Mouse (Mus musculus) kidney, postnatal 0 days (tissue): ENCODE data around the gene Hmx2. TPM values are rescaled to one million over a fixed set of nuclear protein-coding genes. Genes with fewer than 3 reads are reported as not detected.
A peak's percentile ranks its signal among the peaks of the same experiment; 100 is the strongest.

Experiments used
- ATAC-seq: fragments of 200-750 bp; cut with Nextera tagmentation; replicated peaks from 2 replicates; pipeline ENCODE4 v1.8.0; 2017; ENCODE audit warnings: low read depth, moderate number of reproducible peaks, moderate TSS enrichment, moderate library complexity; ENCODE audit not compliant: low FRiP score
- DNase-seq: peaks from one replicate; pipeline ENCODE4 v3.0.0-alpha.2; 2016; ENCODE audit warnings: low spot score
- H3K27ac ChIP-seq: fragments of 300-500 bp; sonication (generic); 2 replicates; pipeline ENCODE4 v1.5.1; 2014; ENCODE audit warnings: mild to moderate bottlenecking
- H3K27me3 ChIP-seq: fragments of 300-500 bp; sonication (generic); 2 replicates; pipeline ENCODE4 v1.6.1; 2014; ENCODE audit warnings: low read length, mixed read lengths; ENCODE audit not compliant: insufficient read depth
- H3K36me3 ChIP-seq: fragments of 300-500 bp; sonication (generic); 2 replicates; pipeline ENCODE4 v1.6.1; 2014; ENCODE audit warnings: low read length, mixed read lengths; ENCODE audit not compliant: insufficient read depth
- H3K4me1 ChIP-seq: fragments of 300-500 bp; sonication (generic); replicated peaks from 2 replicates; pipeline ENCODE4 v1.6.1; 2014; ENCODE audit warnings: antibody characterized with exemption, low read length, mixed read lengths; ENCODE audit not compliant: insufficient read depth
- H3K4me2 ChIP-seq: fragments of 300-500 bp; sonication (generic); 2 replicates; pipeline ENCODE4 v1.6.1; 2014; ENCODE audit warnings: mild to moderate bottlenecking, low read length, moderate library complexity, mixed read lengths
- H3K4me3 ChIP-seq: fragments of 300-500 bp; sonication (generic); replicated peaks from 2 replicates; pipeline ENCODE4 v1.5.1; 2014; ENCODE audit warnings: low read depth, low read length
- H3K9ac ChIP-seq: fragments of 300-500 bp; sonication (generic); 2 replicates; pipeline ENCODE4 v1.6.1; 2014; ENCODE audit warnings: low read depth, low read length
- H3K9me3 ChIP-seq: fragments of 300-500 bp; sonication (generic); replicated peaks from 2 replicates; pipeline ENCODE4 v1.6.1; 2016; ENCODE audit warnings: low read length, inconsistent platforms, mixed read lengths
- CTCF ChIP-seq: IDR thresholded peaks from 2 replicates; pipeline ENCODE4 v1.5.1; 2016; ENCODE audit warnings: antibody characterized with exemption, low read depth, mild to moderate bottlenecking, moderate library complexity
- WGBS: fragments of 180-500 bp; shearing (Covaris S2); extraction: QIAGEN DNeasy Blood & Tissue Kit; methylation state at CpG from one replicate; pipeline ENCODE4 v1.1.7; 2014; 5-methylcytosine and 5-hydroxymethylcytosine counted together
- polyA plus RNA-seq: library from polyadenylated mRNA; unstranded; fragments of >200 nt; fragmentation: Nextera tagmentation; extraction: Ambion mirVana; gene quantifications from 2 replicates; pipeline ENCODE4 v1.2.1, GENCODE M21; 2015

Gene Hmx2
- polyA plus RNA-seq, 1 experiment from 2014 or later = 4.8 TPM

DNA sequence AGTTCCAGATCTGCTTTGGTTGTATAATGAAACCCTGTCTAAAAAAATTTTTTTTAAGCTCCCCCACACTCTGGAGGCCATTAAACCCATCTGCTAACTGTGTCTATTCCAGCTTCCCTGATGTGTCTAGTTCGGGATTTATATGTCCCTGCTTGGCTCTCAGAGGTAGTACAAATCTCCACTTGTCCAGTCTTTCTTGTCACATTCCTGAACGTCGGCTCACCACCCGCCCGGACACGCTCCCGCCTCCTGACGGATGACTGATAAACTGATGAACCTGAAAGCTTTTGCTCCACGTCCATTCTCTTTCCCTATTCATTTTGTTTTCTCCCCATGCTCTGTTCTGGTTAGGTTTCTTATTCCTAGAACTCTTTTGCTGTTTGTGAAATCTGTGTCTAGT is 33.6 kb downstream of the Hmx2 start:
- Histone ChIP-seq H3K4me3 (no peak overlapping the region), H3K4me1 (no peaks in the 10 kb centered on the region), H3K27ac (no peak overlapping the region), H3K9me3 (no peaks in the 10 kb centered on the region), H3K4me2 (no peak overlapping the region), H3K27me3 (no peaks in the 10 kb centered on the region), H3K36me3 (no peaks in the 10 kb centered on the region), H3K9ac (no peak overlapping the region)
- WGBS = 15% methylated on average over 9 of the region's 9 CpGs
- no peak for ATAC-seq
- DNase-seq = no peak
- no peak for TF ChIP-seq CTCF

DNA sequence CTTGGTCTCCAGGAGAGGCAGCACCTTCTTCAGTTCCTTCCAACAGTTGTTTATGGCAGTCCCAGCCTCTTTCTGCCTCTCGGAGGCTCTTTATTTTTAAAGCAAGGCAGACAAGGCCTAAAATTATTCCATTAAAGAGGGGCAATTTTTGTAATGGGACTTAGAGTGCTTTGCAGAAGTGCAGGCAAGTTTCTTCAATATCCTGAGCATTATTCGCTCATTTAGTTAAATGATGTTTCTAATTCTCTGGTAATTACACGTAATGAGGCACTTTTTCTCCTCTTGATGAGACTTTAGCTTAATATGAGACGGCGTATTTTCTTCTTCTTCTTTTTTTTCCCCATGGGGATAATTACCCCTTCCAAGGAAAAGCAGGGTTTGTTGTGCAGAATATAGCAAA is 37.0 kb downstream of the Hmx2 start:
- Histone ChIP-seq H3K9me3 (no peaks in the 10 kb centered on the region), H3K9ac (no peak overlapping the region), H3K27me3 (no peaks in the 10 kb centered on the region), H3K4me1 (no peaks in the 10 kb centered on the region), H3K36me3 (no peaks in the 10 kb centered on the region), H3K4me3 (no peak overlapping the region), H3K27ac (no peak overlapping the region), H3K4me2 (no peak overlapping the region)
- ATAC-seq (no peak), DNase-seq (no peak)
- no peak for TF ChIP-seq CTCF
- 85% methylated on average over 5 of the region's 5 CpGs for WGBS

GRCm38 (mm10) chr7:131597779-131598482 is 49.4 kb downstream of the Hmx2 start:
- Histone ChIP-seq H3K9ac (no peak overlapping the region), H3K4me1 (no peaks in the 10 kb centered on the region), H3K4me3 (no peak overlapping the region), H3K27me3 (no peaks in the 10 kb centered on the region), H3K36me3 (no peaks in the 10 kb centered on the region), H3K4me2 (no peak overlapping the region), H3K9me3 (no peaks in the 10 kb centered on the region), H3K27ac (no peak overlapping the region)
- DNase-seq (no peak), ATAC-seq (no peak)
- 17% methylated on average over 12 of the region's 12 CpGs for WGBS
- TF ChIP-seq CTCF = no peak

GRCm38 (mm10) chr7:131598483-131598824 is 49.9 kb downstream of the Hmx2 start:
- 6% methylated on average over 5 of the region's 5 CpGs for WGBS
- peak; percentile 44 for DNase-seq
- H3K27me3 ChIP-seq = no peaks in the 10 kb centered on the region

DNA sequence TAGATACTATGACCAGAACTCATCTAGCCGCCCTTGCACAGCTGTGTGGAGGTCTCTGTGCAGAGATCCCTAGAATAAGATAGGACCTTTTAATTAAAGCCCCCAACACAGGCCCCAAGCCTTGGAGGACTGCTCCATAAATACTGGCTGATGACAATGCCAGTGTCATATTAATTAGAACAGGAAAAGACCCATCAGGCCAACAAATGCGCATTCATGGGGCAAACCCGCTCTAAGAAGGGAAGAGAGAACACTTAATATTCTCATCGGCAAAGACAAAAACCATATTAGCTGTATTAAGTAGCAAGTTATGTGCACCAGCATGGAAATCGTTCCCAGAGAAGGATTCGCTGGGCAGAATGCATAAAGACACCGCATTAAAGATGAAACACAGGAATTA is 53.5 kb downstream of the Hmx2 start:
- Histone ChIP-seq H3K9me3 (no peaks in the 10 kb centered on the region), H3K4me3 (no peak overlapping the region), H3K4me2 (no peak overlapping the region), H3K4me1 (no peaks in the 10 kb centered on the region), H3K27ac (no peak overlapping the region), H3K9ac (no peak overlapping the region), H3K27me3 (no peaks in the 10 kb centered on the region), H3K36me3 (no peaks in the 10 kb centered on the region)
- 68% methylated on average over 7 of the region's 7 CpGs for WGBS
- ATAC-seq (no peak), DNase-seq (no peak)
- no peak for TF ChIP-seq CTCF

More at GRCm38 (mm10) chr7:131598483-131598824, 49.9 kb downstream of the Hmx2 start:
- no peaks in the 10 kb centered on the region for H3K4me1 ChIP-seq
- H3K4me2 ChIP-seq = no peak overlapping the region
- no peak overlapping the region for H3K4me3 ChIP-seq
- ATAC-seq = no peak
- peak; percentile 67 for TF ChIP-seq CTCF
- H3K36me3 ChIP-seq = no peaks in the 10 kb centered on the region
- no peak overlapping the region for H3K9ac ChIP-seq
- no peak overlapping the region for H3K27ac ChIP-seq
- no peaks in the 10 kb centered on the region for H3K9me3 ChIP-seq

DNA sequence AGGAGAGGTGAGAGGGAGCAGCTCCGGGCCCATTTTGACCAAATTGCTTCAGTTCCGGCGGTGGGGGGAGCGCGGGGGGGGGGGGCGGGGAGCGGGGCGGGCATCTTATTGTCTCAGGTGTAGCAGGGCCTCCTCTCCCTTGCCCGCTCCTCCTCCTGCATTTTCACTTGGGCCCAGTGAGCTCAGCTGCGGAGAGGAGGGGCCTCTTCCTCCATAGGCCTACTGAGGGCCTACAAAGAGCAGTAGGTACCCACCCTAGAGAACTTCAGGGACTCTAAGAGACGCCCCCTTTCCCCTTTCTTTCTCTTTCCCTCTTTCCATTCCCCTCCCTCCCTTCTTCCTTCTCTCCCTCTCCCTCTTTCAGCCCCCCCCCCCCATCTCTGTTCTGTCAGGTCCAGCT is 54.6 kb downstream of the Hmx2 start:
- Histone ChIP-seq H3K4me2 (no peak overlapping the region), H3K9ac (no peak overlapping the region), H3K4me3 (no peak overlapping the region), H3K9me3 (no peaks in the 10 kb centered on the region), H3K27me3 (no peaks in the 10 kb centered on the region), H3K36me3 (no peaks in the 10 kb centered on the region), H3K27ac (no peak overlapping the region), H3K4me1 (no peaks in the 10 kb centered on the region)
- DNase-seq (no peak), ATAC-seq (no peak)
- TF ChIP-seq CTCF = no peak
- WGBS = 15% methylated on average over 10 of the region's 11 CpGs

DNA sequence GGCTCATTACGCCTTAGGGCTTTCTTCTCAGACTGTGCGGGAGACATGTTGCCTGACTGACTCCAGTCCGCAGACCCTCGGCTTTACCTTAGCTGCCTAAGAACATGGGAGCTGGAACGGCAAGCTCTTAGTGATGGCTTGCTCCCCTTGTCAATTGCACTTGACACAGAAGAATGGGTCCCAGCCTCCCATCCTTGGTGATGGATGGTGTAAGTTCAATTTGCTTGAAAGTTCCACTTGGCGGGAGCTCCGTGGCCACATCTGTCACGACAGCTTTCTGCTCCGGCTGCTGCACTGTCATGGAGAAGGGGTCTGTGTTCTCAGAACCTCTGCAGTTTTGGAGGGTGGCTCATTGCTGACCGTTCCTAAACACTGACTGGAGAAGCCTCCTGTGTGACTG is 56.4 kb downstream of the Hmx2 start:
- no peak for TF ChIP-seq CTCF
- H3K27me3 ChIP-seq = no peaks in the 10 kb centered on the region
- H3K4me3 ChIP-seq = no peak overlapping the region
- no peak overlapping the region for H3K4me2 ChIP-seq
- DNase-seq (no peak), ATAC-seq (no peak)
- no peaks in the 10 kb centered on the region for H3K36me3 ChIP-seq
- 74% methylated on average over 10 of the region's 10 CpGs for WGBS
- no peak overlapping the region for H3K9ac ChIP-seq
- no peaks in the 10 kb centered on the region for H3K4me1 ChIP-seq
- no peaks in the 10 kb centered on the region for H3K9me3 ChIP-seq
- H3K27ac ChIP-seq = no peak overlapping the region
